Comparison of ENCODE assay signal across 9 mouse cellular contexts in genomic region chr3:32188521-32188920, GRCm38 (mm10).
DNase-seq lines count a peak whose midpoint lies in the region; ATAC-seq and TF ChIP-seq lines count a peak whose summit lies in the region.
"Had no signal": no experiment of that assay in that cellular context is flagged by ENCODE, and none has a peak within 500 bp of the region (broad histone marks: within the 10 kb centered on the region; RNA-seq: fewer than 3 reads in every experiment).

No protein-coding gene starts in this region.

- no peaks in the 10 kb centered on the region for H3K9me3 ChIP-seq in hindbrain, embryonic 10.5 days
- H3K9me3 ChIP-seq in hindbrain, embryonic 16.5 days (ENCODE audit: control insufficient read depth, low read length), result no peaks in the 10 kb centered on the region
- no peaks in the 10 kb centered on the region for H3K9me3 ChIP-seq in ES-Bruce4 (replicated peaks; ENCODE audit: control insufficient read depth, insufficient read depth, low read length, poor library complexity, severe bottlenecking)
- no peaks in the 10 kb centered on the region for H3K9me3 ChIP-seq in forebrain, embryonic 11.5 days (ENCODE audit: control insufficient read depth, low read length)
- H3K9me3 ChIP-seq in lung, postnatal 0 days (ENCODE audit: low read length), result no peaks in the 10 kb centered on the region
- H3K9me3 ChIP-seq: limb, embryonic 15.5 days had no signal

- H3K4me2 ChIP-seq in hindbrain, embryonic 16.5 days (ENCODE audit: low read length), result no peak overlapping the region
- H3K4me2 ChIP-seq in forebrain, embryonic 11.5 days (ENCODE audit: low read depth, low read length, severe bottlenecking), result no peak overlapping the region
- H3K4me2 ChIP-seq in lung, postnatal 0 days (replicated peaks; ENCODE audit: low read depth, low read length), result no peak overlapping the region
- H3K4me2 ChIP-seq: limb, embryonic 15.5 days had no signal

- no peak overlapping the region for H3K9ac ChIP-seq in hindbrain, embryonic 16.5 days (ENCODE audit: low read depth, low read length)
- no peak overlapping the region for H3K9ac ChIP-seq in ES-Bruce4 (ENCODE audit: low read depth, poor library complexity, severe bottlenecking)
- no peak overlapping the region for H3K9ac ChIP-seq in forebrain, embryonic 11.5 days (ENCODE audit: low read length)
- H3K9ac ChIP-seq in lung, postnatal 0 days (replicated peaks; ENCODE audit: low read depth), result no peak overlapping the region
- H3K9ac ChIP-seq: limb, embryonic 15.5 days had no signal

- TF ChIP-seq CTCF in ES-Bruce4 (IDR thresholded peaks at IDR 0.05; ENCODE audit: low read depth, low read length), result peak; percentile 81
- peak; percentile 75 for TF ChIP-seq CTCF in lung, postnatal 0 days (IDR thresholded peaks at IDR 0.05)

- peak; percentile 67 for DNase-seq in hindbrain, embryonic 10.5 days (ENCODE audit: low spot score)
- DNase-seq in c-Kit-positive CD71-negative TER-119-negative erythroid progenitor cells, embryonic 14.5 days (ENCODE audit: low read depth), result peak; percentile 14
- DNase-seq in forebrain, embryonic 11.5 days (ENCODE audit: low spot score), result peak; percentile 80
- DNase-seq in layer of hippocampus, adult 11-12 months (ENCODE audit: low spot score), result peak; percentile 54
- peak; percentile 31 for DNase-seq in lung, postnatal 0 days (ENCODE audit: low spot score)
- DNase-seq in thymus, postnatal 4 days, result peak; percentile 55

- ATAC-seq in hindbrain, embryonic 16.5 days, result no peak
- ATAC-seq in forebrain, embryonic 11.5 days (replicated peaks; ENCODE audit: low FRiP score), result 0 out of 2 replicates have a peak, but pooled peaks have one; percentile 49
- ATAC-seq in lung, postnatal 0 days, result no peak

- TF ChIP-seq EP300 in ES-Bruce4 (IDR thresholded peaks at IDR 0.05; ENCODE audit: insufficient read depth, low read depth, low read length), result no peak
- TF ChIP-seq EP300 in lung, postnatal 0 days (IDR thresholded peaks at IDR 0.05), result no peak

- TF ChIP-seq POLR2A in ES-Bruce4 (IDR thresholded peaks at IDR 0.05; ENCODE audit: insufficient read depth, low read length), result no peak

- H3K4me3 ChIP-seq in hindbrain, embryonic 10.5 days, result no peak overlapping the region
- H3K4me3 ChIP-seq in hindbrain, embryonic 16.5 days (ENCODE audit: low read length), result no peak overlapping the region
- H3K4me3 ChIP-seq in ES-Bruce4 (ENCODE audit: low read depth, low read length), result no peak overlapping the region
- no peak overlapping the region for H3K4me3 ChIP-seq in forebrain, embryonic 11.5 days (ENCODE audit: low read depth, low read length)
- H3K4me3 ChIP-seq in lung, postnatal 0 days (ENCODE audit: low read depth, low read length), result no peak overlapping the region
- H3K4me3 ChIP-seq: limb, embryonic 15.5 days had no signal

- WGBS in hindbrain, embryonic 10.5 days, result 34% methylated on average over 5 of the region's 5 CpGs
- WGBS in hindbrain, embryonic 16.5 days, result 35% methylated on average over 5 of the region's 5 CpGs
- WGBS in forebrain, embryonic 11.5 days, result 27% methylated on average over 5 of the region's 5 CpGs
- WGBS in lung, postnatal 0 days, result 34% methylated on average over 5 of the region's 5 CpGs

- no peak overlapping the region for H3K27ac ChIP-seq in hindbrain, embryonic 10.5 days
- no peak overlapping the region for H3K27ac ChIP-seq in hindbrain, embryonic 16.5 days (ENCODE audit: low read depth, low read length)
- no peak overlapping the region for H3K27ac ChIP-seq in ES-Bruce4 (ENCODE audit: insufficient read depth, low read length)
- H3K27ac ChIP-seq in forebrain, embryonic 11.5 days (ENCODE audit: low read depth, low read length), result no peak overlapping the region
- no peak overlapping the region for H3K27ac ChIP-seq in lung, postnatal 0 days (ENCODE audit: low read length)
- H3K27ac ChIP-seq: limb, embryonic 15.5 days had no signal

- H3K27me3 ChIP-seq in hindbrain, embryonic 10.5 days (ENCODE audit: insufficient read depth, poor library complexity, severe bottlenecking), result no peaks in the 10 kb centered on the region
- no peaks in the 10 kb centered on the region for H3K27me3 ChIP-seq in hindbrain, embryonic 16.5 days (replicated peaks; ENCODE audit: control insufficient read depth, insufficient read depth, low read length)
- no peaks in the 10 kb centered on the region for H3K27me3 ChIP-seq in ES-Bruce4 (ENCODE audit: control insufficient read depth, insufficient read depth, low read length, poor library complexity, severe bottlenecking)
- no peaks in the 10 kb centered on the region for H3K27me3 ChIP-seq in forebrain, embryonic 11.5 days (ENCODE audit: control insufficient read depth, insufficient read depth, low read length)
- H3K27me3 ChIP-seq in lung, postnatal 0 days (replicated peaks; ENCODE audit: insufficient read depth, low read length), result no peaks in the 10 kb centered on the region
- H3K27me3 ChIP-seq: limb, embryonic 15.5 days had no signal

- no peaks in the 10 kb centered on the region for H3K4me1 ChIP-seq in hindbrain, embryonic 10.5 days (replicated peaks)
- H3K4me1 ChIP-seq in hindbrain, embryonic 16.5 days (ENCODE audit: control insufficient read depth, insufficient read depth, low read depth, low read length), result no peaks in the 10 kb centered on the region
- H3K4me1 ChIP-seq in ES-Bruce4 (ENCODE audit: control insufficient read depth, insufficient read depth, low read length), result no peaks in the 10 kb centered on the region
- H3K4me1 ChIP-seq in forebrain, embryonic 11.5 days (replicated peaks; ENCODE audit: control insufficient read depth, insufficient read depth, low read length), result no peaks in the 10 kb centered on the region
- no peaks in the 10 kb centered on the region for H3K4me1 ChIP-seq in lung, postnatal 0 days (ENCODE audit: insufficient read depth, low read depth, low read length)
- H3K4me1 ChIP-seq: limb, embryonic 15.5 days had no signal

- H3K36me3 ChIP-seq in hindbrain, embryonic 10.5 days, result no peaks in the 10 kb centered on the region
- no peaks in the 10 kb centered on the region for H3K36me3 ChIP-seq in hindbrain, embryonic 16.5 days (ENCODE audit: control insufficient read depth, insufficient read depth, low read length)
- H3K36me3 ChIP-seq in ES-Bruce4 (ENCODE audit: control insufficient read depth, insufficient read depth, low read length, poor library complexity, severe bottlenecking), result no peaks in the 10 kb centered on the region
- H3K36me3 ChIP-seq in forebrain, embryonic 11.5 days (ENCODE audit: control insufficient read depth, insufficient read depth, low read length), result no peaks in the 10 kb centered on the region
- no peaks in the 10 kb centered on the region for H3K36me3 ChIP-seq in lung, postnatal 0 days (ENCODE audit: insufficient read depth, low read length)
- H3K36me3 ChIP-seq: limb, embryonic 15.5 days had no signal

Comparison
In these comparisons a context has a peak if more than half of its experiments do, and no peak if none do; other contexts are left out.
1. DNase-seq: peak in every context shown above with its lines; median percentile 80 in forebrain, embryonic 11.5 days; 67 in hindbrain, embryonic 10.5 days; 55 in thymus, postnatal 4 days; 54 in layer of hippocampus, adult 11-12 months; 31 in lung, postnatal 0 days; 14 in c-Kit-positive CD71-negative TER-119-negative erythroid progenitor cells, embryonic 14.5 days.